Mouse (Mus musculus): ENCODE measurements around the gene Notch2. TPM values are rescaled to one million over a fixed set of nuclear protein-coding genes. Genes with fewer than 3 reads are reported as not detected.

Notch2 gene
- polyA plus RNA-seq, 1 experiment, result 16.3 TPM

GRCm38 (mm10) chr3:98084061-98084655 lies 70.8 kb downstream of the Notch2 start:
- Histone ChIP-seq H3K4me1 (ENCODE audit: control insufficient read depth, insufficient read depth, low read length) (no peaks in the 10 kb centered on the region), H3K27ac (ENCODE audit: insufficient read depth, low read depth, low read length) (no peak overlapping the region), H3K27me3 (replicated peaks; ENCODE audit: control insufficient read depth, insufficient read depth, low read length) (no peaks in the 10 kb centered on the region), H3K36me3 (ENCODE audit: control insufficient read depth, insufficient read depth, low read length) (no peaks in the 10 kb centered on the region), H3K4me3 (ENCODE audit: insufficient read depth, low read depth, low read length) (no peak overlapping the region)
- no peak for TF ChIP-seq CTCF (conservative IDR thresholded peaks at IDR 0.05; ENCODE audit: insufficient read depth, insufficient read length, low read depth, low read length)
- TF ChIP-seq POLR2A (IDR thresholded peaks at IDR 0.05; ENCODE audit: low read depth, low read length), result no peak
- WGBS, result 77% methylated on average over 8 of the region's 8 CpGs
- no peak for DNase-seq

- Histone ChIP-seq H3K27me3 (replicated peaks; ENCODE audit: control insufficient read depth, insufficient read depth, low read length) (no peaks in the 10 kb centered on the region), H3K36me3 (ENCODE audit: control insufficient read depth, insufficient read depth, low read length) (no peaks in the 10 kb centered on the region), H3K4me1 (ENCODE audit: control insufficient read depth, insufficient read depth, low read length) (no peaks in the 10 kb centered on the region), H3K27ac (ENCODE audit: insufficient read depth, low read depth, low read length) (no peak overlapping the region), H3K4me3 (ENCODE audit: insufficient read depth, low read depth, low read length) (no peak overlapping the region)
- no peak for DNase-seq
- 75% methylated on average over 13 of the region's 13 CpGs for WGBS
- TF ChIP-seq CTCF (conservative IDR thresholded peaks at IDR 0.05; ENCODE audit: insufficient read depth, insufficient read length, low read depth, low read length), result no peak
- no peak for TF ChIP-seq POLR2A (IDR thresholded peaks at IDR 0.05; ENCODE audit: low read depth, low read length)
Observed at GRCm38 (mm10) chr3:98084870-98085269, 71.5 kb downstream of the Notch2 start.

- DNase-seq, result peak; percentile 22
- 43% methylated on average over 5 of the region's 5 CpGs for WGBS
- H3K36me3 ChIP-seq (ENCODE audit: control insufficient read depth, insufficient read depth, low read length), result no peaks in the 10 kb centered on the region
- no peaks in the 10 kb centered on the region for H3K4me1 ChIP-seq (ENCODE audit: control insufficient read depth, insufficient read depth, low read length)
- H3K27ac ChIP-seq (ENCODE audit: insufficient read depth, low read depth, low read length), result no peak overlapping the region
- H3K4me3 ChIP-seq (ENCODE audit: insufficient read depth, low read depth, low read length), result no peak overlapping the region
- TF ChIP-seq POLR2A (IDR thresholded peaks at IDR 0.05; ENCODE audit: low read depth, low read length) (no peak), CTCF (conservative IDR thresholded peaks at IDR 0.05; ENCODE audit: insufficient read depth, insufficient read length, low read depth, low read length) (no peak)
- H3K27me3 ChIP-seq (replicated peaks; ENCODE audit: control insufficient read depth, insufficient read depth, low read length), result no peaks in the 10 kb centered on the region
Observed at GRCm38 (mm10) chr3:98085812-98086268, 72.5 kb downstream of the Notch2 start.

GRCm38 (mm10) chr3:98086441-98086840 lies 73.1 kb downstream of the Notch2 start:
- Histone ChIP-seq H3K27ac (ENCODE audit: insufficient read depth, low read depth, low read length) (no peak overlapping the region), H3K4me1 (ENCODE audit: control insufficient read depth, insufficient read depth, low read length) (no peaks in the 10 kb centered on the region), H3K27me3 (replicated peaks; ENCODE audit: control insufficient read depth, insufficient read depth, low read length) (no peaks in the 10 kb centered on the region), H3K36me3 (ENCODE audit: control insufficient read depth, insufficient read depth, low read length) (no peaks in the 10 kb centered on the region), H3K4me3 (ENCODE audit: insufficient read depth, low read depth, low read length) (no peak overlapping the region)
- TF ChIP-seq POLR2A (IDR thresholded peaks at IDR 0.05; ENCODE audit: low read depth, low read length) (no peak), CTCF (conservative IDR thresholded peaks at IDR 0.05; ENCODE audit: insufficient read depth, insufficient read length, low read depth, low read length) (no peak)
- no peak for DNase-seq
- 75% methylated on average over 4 of the region's 4 CpGs for WGBS

- H3K27me3 ChIP-seq (replicated peaks; ENCODE audit: control insufficient read depth, insufficient read depth, low read length), result no peaks in the 10 kb centered on the region
- TF ChIP-seq POLR2A (IDR thresholded peaks at IDR 0.05; ENCODE audit: low read depth, low read length), result no peak
- H3K27ac ChIP-seq (ENCODE audit: insufficient read depth, low read depth, low read length), result no peak overlapping the region
- no peaks in the 10 kb centered on the region for H3K36me3 ChIP-seq (ENCODE audit: control insufficient read depth, insufficient read depth, low read length)
- no peak for DNase-seq
- no peaks in the 10 kb centered on the region for H3K4me1 ChIP-seq (ENCODE audit: control insufficient read depth, insufficient read depth, low read length)
- 63% methylated on average over 5 of the region's 5 CpGs for WGBS
- H3K4me3 ChIP-seq (ENCODE audit: insufficient read depth, low read depth, low read length), result no peak overlapping the region
Observed at GRCm38 (mm10) chr3:98086860-98087259, 73.5 kb downstream of the Notch2 start.

GRCm38 (mm10) chr3:98087551-98087950 lies 74.2 kb downstream of the Notch2 start:
- 86% methylated on average over 3 of the region's 3 CpGs for WGBS

GRCm38 (mm10) chr3:98089702-98090101 lies 76.4 kb downstream of the Notch2 start:
- Histone ChIP-seq H3K27me3 (replicated peaks; ENCODE audit: control insufficient read depth, insufficient read depth, low read length) (no peaks in the 10 kb centered on the region), H3K4me3 (ENCODE audit: insufficient read depth, low read depth, low read length) (no peak overlapping the region), H3K4me1 (ENCODE audit: control insufficient read depth, insufficient read depth, low read length) (no peaks in the 10 kb centered on the region), H3K36me3 (ENCODE audit: control insufficient read depth, insufficient read depth, low read length) (no peaks in the 10 kb centered on the region), H3K27ac (ENCODE audit: insufficient read depth, low read depth, low read length) (no peak overlapping the region)
- peak; percentile 49 for DNase-seq
- TF ChIP-seq CTCF (conservative IDR thresholded peaks at IDR 0.05; ENCODE audit: insufficient read depth, insufficient read length, low read depth, low read length) (no peak), POLR2A (IDR thresholded peaks at IDR 0.05; ENCODE audit: low read depth, low read length) (no peak)
- 58% methylated on average over 5 of the region's 5 CpGs for WGBS

More at GRCm38 (mm10) chr3:98087551-98087950, 74.2 kb downstream of the Notch2 start:
- H3K36me3 ChIP-seq (ENCODE audit: control insufficient read depth, insufficient read depth, low read length), result no peaks in the 10 kb centered on the region
- H3K4me1 ChIP-seq (ENCODE audit: control insufficient read depth, insufficient read depth, low read length), result no peaks in the 10 kb centered on the region
- H3K4me3 ChIP-seq (ENCODE audit: insufficient read depth, low read depth, low read length), result no peak overlapping the region
- H3K27ac ChIP-seq (ENCODE audit: insufficient read depth, low read depth, low read length), result no peak overlapping the region
- H3K27me3 ChIP-seq (replicated peaks; ENCODE audit: control insufficient read depth, insufficient read depth, low read length), result no peaks in the 10 kb centered on the region
- TF ChIP-seq CTCF (conservative IDR thresholded peaks at IDR 0.05; ENCODE audit: insufficient read depth, insufficient read length, low read depth, low read length), result no peak
- TF ChIP-seq POLR2A (IDR thresholded peaks at IDR 0.05; ENCODE audit: low read depth, low read length), result no peak
- no peak for DNase-seq

All from kidney, adult 2 months (tissue).